Mouse (Mus musculus): ENCODE data around the gene Efnb3. TPM values are rescaled to one million over a fixed set of nuclear protein-coding genes. Genes with fewer than 3 reads are reported as not detected.
A peak's percentile ranks its signal among the peaks of the same experiment; 100 is the strongest.

Gene Efnb3
- polyA plus RNA-seq, 1 experiment from 2014 or later: 15.5 TPM

GRCm38 (mm10) chr11:69560896-69561854, 1.2 kb upstream of the Efnb3 start:
- H3K9ac ChIP-seq (ENCODE audit: low read depth, low read length): 0 out of 2 replicates have a peak overlapping the region, but pooled peaks have one; percentile 40
- H3K4me3 ChIP-seq (ENCODE audit: low read depth, low read length): no peak overlapping the region
- peak overlapping the region; percentile 100 for H3K4me2 ChIP-seq (replicated peaks; ENCODE audit: low read depth, low read length)
- H3K27ac ChIP-seq (ENCODE audit: low read depth, low read length): peak overlapping the region; percentile 86
- no peaks in the 10 kb centered on the region for H3K36me3 ChIP-seq (ENCODE audit: control insufficient read depth, insufficient read depth, low read length)
- no peaks in the 10 kb centered on the region for H3K9me3 ChIP-seq (ENCODE audit: control insufficient read depth, low read length)
- ATAC-seq (ENCODE audit: low FRiP score): peak; percentile 69
- WGBS: 8% methylated on average over 16 of the region's 16 CpGs
- DNase-seq (ENCODE audit: low spot score): peak; percentile 78
- no peaks in the 10 kb centered on the region for H3K27me3 ChIP-seq (ENCODE audit: control insufficient read depth, insufficient read depth, low read length)
- peaks cover 28% of the 10 kb centered on the region for H3K4me1 ChIP-seq (replicated peaks; ENCODE audit: control insufficient read depth, insufficient read depth, low read length)

GRCm38 (mm10) chr11:69559183-69559582, 822 bp downstream of the Efnb3 start:
- WGBS: 9% methylated on average over 5 of the region's 5 CpGs
- DNase-seq (ENCODE audit: low spot score) (peak; percentile 39), ATAC-seq (ENCODE audit: low FRiP score) (no peak)
- Histone ChIP-seq H3K9me3 (ENCODE audit: control insufficient read depth, low read length) (no peaks in the 10 kb centered on the region), H3K4me3 (ENCODE audit: low read depth, low read length) (peak overlapping the region; percentile 80), H3K27ac (ENCODE audit: low read depth, low read length) (0 out of 2 replicates have a peak overlapping the region, but pooled peaks have one; percentile 86), H3K4me2 (replicated peaks; ENCODE audit: low read depth, low read length) (peak overlapping the region; percentile 100), H3K27me3 (ENCODE audit: control insufficient read depth, insufficient read depth, low read length) (no peaks in the 10 kb centered on the region), H3K9ac (ENCODE audit: low read depth, low read length) (peak overlapping the region; percentile 97), H3K36me3 (ENCODE audit: control insufficient read depth, insufficient read depth, low read length) (0 out of 2 replicates have a peak, but pooled peaks cover 4% of the 10 kb centered on the region), H3K4me1 (replicated peaks; ENCODE audit: control insufficient read depth, insufficient read depth, low read length) (peaks cover 30% of the 10 kb centered on the region)

DNA sequence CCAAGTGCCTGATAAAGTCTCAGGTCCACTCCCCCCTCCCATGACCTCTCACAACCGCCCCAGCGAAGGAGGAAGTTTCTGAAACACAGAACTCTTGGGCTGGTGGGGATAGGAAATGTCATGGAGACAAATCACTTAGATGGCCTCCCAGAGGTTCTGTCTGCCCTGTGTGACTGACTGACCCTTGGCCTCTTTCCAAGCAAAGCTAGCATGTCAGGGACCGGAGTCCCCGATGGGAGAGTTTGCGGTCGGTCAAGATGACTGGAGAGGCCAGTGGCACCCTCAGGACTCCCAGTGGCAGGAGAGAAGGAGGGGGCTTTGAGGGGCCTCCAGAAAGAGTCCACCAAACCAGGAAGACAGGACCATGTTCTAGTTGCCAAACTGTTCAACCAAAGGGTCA, 1.2 kb downstream of the Efnb3 start:
- Histone ChIP-seq H3K27ac (ENCODE audit: low read depth, low read length) (no peak overlapping the region), H3K4me2 (replicated peaks; ENCODE audit: low read depth, low read length) (peak overlapping the region; percentile 100), H3K27me3 (ENCODE audit: control insufficient read depth, insufficient read depth, low read length) (no peaks in the 10 kb centered on the region), H3K4me1 (replicated peaks; ENCODE audit: control insufficient read depth, insufficient read depth, low read length) (peaks cover 30% of the 10 kb centered on the region), H3K9ac (ENCODE audit: low read depth, low read length) (peak overlapping the region; percentile 97), H3K9me3 (ENCODE audit: control insufficient read depth, low read length) (no peaks in the 10 kb centered on the region), H3K36me3 (ENCODE audit: control insufficient read depth, insufficient read depth, low read length) (0 out of 2 replicates have a peak, but pooled peaks cover 4% of the 10 kb centered on the region), H3K4me3 (ENCODE audit: low read depth, low read length) (peak overlapping the region; percentile 80)
- no peak for ATAC-seq (ENCODE audit: low FRiP score)
- DNase-seq (ENCODE audit: low spot score): no peak
- 7% methylated on average over 6 of the region's 6 CpGs for WGBS

GRCm38 (mm10) chr11:69557381-69557958, 2.5 kb downstream of the Efnb3 start:
- Histone ChIP-seq H3K4me1 (replicated peaks; ENCODE audit: control insufficient read depth, insufficient read depth, low read length) (peaks cover 40% of the 10 kb centered on the region), H3K27me3 (ENCODE audit: control insufficient read depth, insufficient read depth, low read length) (no peaks in the 10 kb centered on the region), H3K36me3 (ENCODE audit: control insufficient read depth, insufficient read depth, low read length) (0 out of 2 replicates have a peak, but pooled peaks cover 4% of the 10 kb centered on the region), H3K4me3 (ENCODE audit: low read depth, low read length) (peak overlapping the region; percentile 12), H3K27ac (ENCODE audit: low read depth, low read length) (0 out of 2 replicates have a peak overlapping the region, but pooled peaks have one; percentile 12), H3K9me3 (ENCODE audit: control insufficient read depth, low read length) (no peaks in the 10 kb centered on the region), H3K4me2 (replicated peaks; ENCODE audit: low read depth, low read length) (peak overlapping the region; percentile 100), H3K9ac (ENCODE audit: low read depth, low read length) (peak overlapping the region; percentile 24)
- DNase-seq (ENCODE audit: low spot score): peak; percentile 79
- 15% methylated on average over 14 of the region's 14 CpGs for WGBS
- no peak for ATAC-seq (ENCODE audit: low FRiP score)

GRCm38 (mm10) chr11:69554539-69555140, 5.4 kb downstream of the Efnb3 start:
- Histone ChIP-seq H3K27me3 (ENCODE audit: control insufficient read depth, insufficient read depth, low read length) (no peaks in the 10 kb centered on the region), H3K4me2 (replicated peaks; ENCODE audit: low read depth, low read length) (no peak overlapping the region), H3K36me3 (ENCODE audit: control insufficient read depth, insufficient read depth, low read length) (0 out of 2 replicates have a peak, but pooled peaks cover 4% of the 10 kb centered on the region), H3K9me3 (ENCODE audit: control insufficient read depth, low read length) (no peaks in the 10 kb centered on the region), H3K4me1 (replicated peaks; ENCODE audit: control insufficient read depth, insufficient read depth, low read length) (peaks cover 27% of the 10 kb centered on the region), H3K4me3 (ENCODE audit: low read depth, low read length) (no peak overlapping the region), H3K9ac (ENCODE audit: low read depth, low read length) (no peak overlapping the region), H3K27ac (ENCODE audit: low read depth, low read length) (no peak overlapping the region)
- no peak for ATAC-seq (ENCODE audit: low FRiP score)
- WGBS: 87% methylated on average over 5 of the region's 5 CpGs
- DNase-seq (ENCODE audit: low spot score): no peak

- peak; percentile 46 for DNase-seq (ENCODE audit: low spot score)
- WGBS: 11% methylated on average over 2 of the region's 2 CpGs
- no peaks in the 10 kb centered on the region for H3K9me3 ChIP-seq (ENCODE audit: control insufficient read depth, low read length)
- peak overlapping the region; percentile 37 for H3K4me2 ChIP-seq (replicated peaks; ENCODE audit: low read depth, low read length)
- no peaks in the 10 kb centered on the region for H3K27me3 ChIP-seq (ENCODE audit: control insufficient read depth, insufficient read depth, low read length)
- no peak overlapping the region for H3K4me3 ChIP-seq (ENCODE audit: low read depth, low read length)
- peaks cover 31% of the 10 kb centered on the region for H3K4me1 ChIP-seq (replicated peaks; ENCODE audit: control insufficient read depth, insufficient read depth, low read length)
- H3K9ac ChIP-seq (ENCODE audit: low read depth, low read length): peak overlapping the region; percentile 38; the same call in 1 of the 2 replicates
- ATAC-seq (ENCODE audit: low FRiP score): no peak; the same call in 1 of the 2 replicates
- peak overlapping the region; percentile 89 for H3K27ac ChIP-seq (ENCODE audit: low read depth, low read length)
- H3K36me3 ChIP-seq (ENCODE audit: control insufficient read depth, insufficient read depth, low read length): 0 out of 2 replicates have a peak, but pooled peaks cover 4% of the 10 kb centered on the region
These were observed 6.7 kb downstream of the Efnb3 start for GRCm38 (mm10) chr11:69553341-69553721.

DNA sequence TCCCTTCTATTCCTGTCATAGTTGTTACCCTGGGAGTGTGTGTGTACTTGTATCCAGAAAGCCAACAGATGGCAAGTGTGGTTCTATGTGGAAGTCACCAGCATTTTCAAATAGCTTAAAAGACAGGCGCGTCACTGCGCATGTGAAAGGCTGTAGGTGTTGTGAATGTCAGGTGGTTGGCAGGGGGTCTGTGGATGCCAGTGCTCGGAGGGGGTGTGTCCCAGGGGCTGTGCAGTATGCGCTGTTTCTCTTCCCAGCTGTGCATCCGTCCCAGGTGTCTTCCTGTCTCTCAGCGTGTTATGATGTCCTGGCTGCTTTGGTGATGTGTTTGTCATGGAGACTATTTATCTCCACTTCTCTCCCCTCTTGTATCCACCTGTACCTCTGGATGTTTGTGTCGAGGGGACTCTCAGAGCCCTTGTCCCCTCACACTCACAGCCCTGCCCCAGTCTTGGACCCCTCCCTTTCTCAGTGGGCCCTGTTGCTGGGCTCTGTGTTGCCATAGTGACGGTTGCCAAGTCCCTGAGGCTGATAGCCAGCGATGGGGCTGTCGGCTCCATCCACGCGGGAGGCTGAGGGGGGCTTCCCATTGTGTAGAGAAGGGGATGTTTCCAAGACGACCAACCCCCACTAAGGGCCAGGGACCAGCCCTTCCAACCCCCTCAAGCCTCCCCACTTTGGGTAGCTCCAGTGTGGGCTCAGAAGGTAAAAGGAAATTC, 7.2 kb downstream of the Efnb3 start:
- Histone ChIP-seq H3K9ac (ENCODE audit: low read depth, low read length) (peak overlapping the region; percentile 38; the same call in 1 of the 2 replicates), H3K4me3 (ENCODE audit: low read depth, low read length) (no peak overlapping the region), H3K27me3 (ENCODE audit: control insufficient read depth, insufficient read depth, low read length) (no peaks in the 10 kb centered on the region), H3K27ac (ENCODE audit: low read depth, low read length) (peak overlapping the region; percentile 89), H3K4me2 (replicated peaks; ENCODE audit: low read depth, low read length) (peak overlapping the region; percentile 37), H3K9me3 (ENCODE audit: control insufficient read depth, low read length) (no peaks in the 10 kb centered on the region), H3K4me1 (replicated peaks; ENCODE audit: control insufficient read depth, insufficient read depth, low read length) (peaks cover 30% of the 10 kb centered on the region), H3K36me3 (ENCODE audit: control insufficient read depth, insufficient read depth, low read length) (0 out of 2 replicates have a peak, but pooled peaks cover 4% of the 10 kb centered on the region)
- DNase-seq (ENCODE audit: low spot score) (peak; percentile 90), ATAC-seq (ENCODE audit: low FRiP score) (peak; percentile 87)
- WGBS: 9% methylated on average over 14 of the region's 14 CpGs

GRCm38 (mm10) chr11:69551310-69551709, 8.7 kb downstream of the Efnb3 start:
- Histone ChIP-seq H3K4me3 (ENCODE audit: low read depth, low read length) (no peak overlapping the region), H3K27ac (ENCODE audit: low read depth, low read length) (no peak overlapping the region), H3K4me1 (replicated peaks; ENCODE audit: control insufficient read depth, insufficient read depth, low read length) (peaks cover 26% of the 10 kb centered on the region)

More at GRCm38 (mm10) chr11:69551310-69551709, 8.7 kb downstream of the Efnb3 start:
- ATAC-seq (ENCODE audit: low FRiP score) (no peak), DNase-seq (ENCODE audit: low spot score) (no peak)
- 49% methylated on average over 4 of the region's 4 CpGs for WGBS
- Histone ChIP-seq H3K9me3 (ENCODE audit: control insufficient read depth, low read length) (no peaks in the 10 kb centered on the region), H3K36me3 (ENCODE audit: control insufficient read depth, insufficient read depth, low read length) (0 out of 2 replicates have a peak, but pooled peaks cover 4% of the 10 kb centered on the region), H3K27me3 (ENCODE audit: control insufficient read depth, insufficient read depth, low read length) (no peaks in the 10 kb centered on the region), H3K9ac (ENCODE audit: low read depth, low read length) (no peak overlapping the region), H3K4me2 (replicated peaks; ENCODE audit: low read depth, low read length) (no peak overlapping the region)

All from hindbrain, embryonic 11.5 days (tissue).